Mouse (Mus musculus): Measurements from ENCODE around the gene Ankrd45. TPM values are rescaled to one million over a fixed set of nuclear protein-coding genes. Genes with fewer than 3 reads are reported as not detected.

The Ankrd45 gene
- polyA plus RNA-seq (2015; fragmentation: Nextera tagmentation; extraction: Ambion mirVana), result 0.70 and 0.81 TPM in 2 replicates

DNA sequence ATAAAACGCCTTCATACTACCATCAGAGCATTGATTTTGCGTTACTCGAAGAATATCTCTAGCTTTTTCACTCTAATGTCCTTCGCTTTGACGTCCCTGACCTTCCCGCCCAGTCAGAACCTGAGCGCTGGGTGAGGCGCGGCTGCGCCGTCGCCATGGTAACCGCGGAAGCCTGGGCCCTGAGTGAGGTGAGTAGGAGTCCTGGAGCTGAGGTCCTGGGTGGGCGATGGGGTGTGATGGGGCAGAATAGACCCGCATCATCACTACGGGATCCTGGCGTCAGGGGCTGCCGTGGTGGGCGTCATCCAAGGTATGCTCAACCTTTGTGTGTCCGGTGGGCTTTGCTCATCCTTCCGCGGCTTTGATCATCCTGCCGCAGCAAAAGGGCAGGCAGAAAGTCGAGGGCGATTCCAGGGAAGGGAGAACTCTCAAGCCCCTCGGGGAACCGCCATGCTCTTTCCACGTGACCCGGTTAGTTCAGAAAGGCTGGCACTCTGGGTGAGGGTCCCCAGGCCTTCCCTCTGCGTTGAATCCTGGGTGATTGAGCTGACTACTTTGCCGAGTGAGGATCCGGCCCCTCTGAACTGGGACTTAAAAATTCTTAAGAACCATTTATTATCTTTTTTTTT is at the start of gene Ankrd45:
TSS of gene Ankrd45 (plus strand) at position 161 of the 629 bp plus-strand sequence.
- H3K9ac ChIP-seq (ENCODE audit: low read depth, low read length), result peak within 1 kb of the TSS; percentile 49
- peak within 1 kb of the TSS; percentile 47 for H3K4me3 ChIP-seq (ENCODE audit: low read length)
- peaks cover 5% of the 10 kb centered on the region for H3K4me1 ChIP-seq (ENCODE audit: control insufficient read depth, insufficient read depth, low read length)
- no peaks in the 10 kb centered on the region for H3K27me3 ChIP-seq (replicated peaks; ENCODE audit: control insufficient read depth, insufficient read depth, low read length)
- 7% methylated on average over 33 of the region's 33 CpGs for WGBS
- no peaks in the 10 kb centered on the region for H3K36me3 ChIP-seq (ENCODE audit: control insufficient read depth, insufficient read depth, low read length)
- peak; percentile 89 for ATAC-seq
- peak within 1 kb of the TSS; percentile 83 for H3K4me2 ChIP-seq (ENCODE audit: low read depth, low read length)
- H3K9me3 ChIP-seq (ENCODE audit: control insufficient read depth, low read length), result no peaks in the 10 kb centered on the region
- H3K27ac ChIP-seq (ENCODE audit: low read length), result no peak within 1 kb of the TSS

DNA sequence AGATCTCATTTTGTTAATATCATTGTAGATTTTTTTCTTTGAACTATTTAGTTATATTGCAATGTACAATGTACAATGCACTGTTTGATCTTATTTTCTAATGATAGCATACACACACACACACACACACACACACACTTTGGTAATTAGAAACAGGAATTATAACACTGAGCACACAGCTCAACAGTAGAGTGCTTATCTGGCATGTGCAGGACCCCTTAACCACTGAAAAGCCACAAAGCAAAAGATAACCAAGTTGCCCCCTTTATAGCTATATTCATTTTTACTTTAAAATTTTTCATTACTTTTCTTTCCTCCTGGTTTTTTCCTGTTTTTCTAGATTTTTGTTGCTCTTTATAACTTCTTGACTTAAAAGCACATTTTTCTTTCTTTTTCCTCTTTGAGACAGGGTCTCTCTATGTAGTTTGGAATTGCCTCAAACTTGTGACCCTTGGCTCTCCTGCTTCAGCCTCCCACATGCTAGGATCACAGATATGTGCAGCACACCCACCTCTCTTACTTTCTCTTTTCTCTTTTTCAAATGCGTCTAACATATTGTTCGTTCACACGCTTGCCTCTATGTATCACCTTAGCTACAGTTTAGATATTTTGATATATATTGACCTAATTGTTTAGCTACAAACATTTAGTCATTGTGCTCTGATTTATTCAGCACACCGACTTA is 42.6 kb upstream of the Ankrd45 start:
- H3K36me3 ChIP-seq (ENCODE audit: control insufficient read depth, insufficient read depth, low read length), result 0 out of 2 replicates have a peak, but pooled peaks cover 5% of the 10 kb centered on the region
- H3K9ac ChIP-seq (ENCODE audit: low read depth, low read length), result no peak overlapping the region
- no peaks in the 10 kb centered on the region for H3K4me1 ChIP-seq (ENCODE audit: control insufficient read depth, insufficient read depth, low read length)
- no peak for ATAC-seq
- H3K9me3 ChIP-seq (ENCODE audit: control insufficient read depth, low read length), result no peaks in the 10 kb centered on the region
- H3K4me2 ChIP-seq (ENCODE audit: low read depth, low read length), result no peak overlapping the region
- no peak overlapping the region for H3K27ac ChIP-seq (ENCODE audit: low read length)
- H3K27me3 ChIP-seq (replicated peaks; ENCODE audit: control insufficient read depth, insufficient read depth, low read length), result no peaks in the 10 kb centered on the region
- 92% methylated on average over 4 of the region's 4 CpGs for WGBS
- no peak overlapping the region for H3K4me3 ChIP-seq (ENCODE audit: low read length)

DNA sequence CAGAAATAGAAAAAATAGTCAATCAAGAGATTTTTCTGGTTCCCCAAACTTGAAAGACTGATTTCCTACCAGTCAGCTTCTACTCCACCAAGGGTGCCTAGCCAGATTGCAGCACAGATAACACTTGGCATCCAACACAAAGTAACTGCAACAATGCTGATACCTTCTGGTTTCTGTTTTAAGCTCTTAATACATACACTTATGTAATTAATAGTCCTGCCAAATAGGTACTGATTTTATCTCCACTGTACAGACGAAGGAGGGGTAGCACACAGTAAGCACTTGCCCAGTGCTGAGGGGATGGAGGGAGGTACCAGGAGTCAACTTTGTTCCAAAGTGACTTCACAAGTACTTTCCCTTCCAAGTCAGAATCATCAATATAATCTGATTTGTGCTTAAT is 38.6 kb upstream of the Ankrd45 start:
- Histone ChIP-seq H3K9ac (ENCODE audit: low read depth, low read length) (no peak overlapping the region), H3K4me3 (ENCODE audit: low read length) (no peak overlapping the region), H3K27me3 (replicated peaks; ENCODE audit: control insufficient read depth, insufficient read depth, low read length) (no peaks in the 10 kb centered on the region), H3K9me3 (ENCODE audit: control insufficient read depth, low read length) (no peaks in the 10 kb centered on the region), H3K4me2 (ENCODE audit: low read depth, low read length) (no peak overlapping the region), H3K27ac (ENCODE audit: low read length) (no peak overlapping the region), H3K4me1 (ENCODE audit: control insufficient read depth, insufficient read depth, low read length) (no peaks in the 10 kb centered on the region), H3K36me3 (ENCODE audit: control insufficient read depth, insufficient read depth, low read length) (0 out of 2 replicates have a peak, but pooled peaks cover 5% of the 10 kb centered on the region)
- 73% methylated on average over 1 of the region's 1 CpGs for WGBS
- no peak for ATAC-seq

DNA sequence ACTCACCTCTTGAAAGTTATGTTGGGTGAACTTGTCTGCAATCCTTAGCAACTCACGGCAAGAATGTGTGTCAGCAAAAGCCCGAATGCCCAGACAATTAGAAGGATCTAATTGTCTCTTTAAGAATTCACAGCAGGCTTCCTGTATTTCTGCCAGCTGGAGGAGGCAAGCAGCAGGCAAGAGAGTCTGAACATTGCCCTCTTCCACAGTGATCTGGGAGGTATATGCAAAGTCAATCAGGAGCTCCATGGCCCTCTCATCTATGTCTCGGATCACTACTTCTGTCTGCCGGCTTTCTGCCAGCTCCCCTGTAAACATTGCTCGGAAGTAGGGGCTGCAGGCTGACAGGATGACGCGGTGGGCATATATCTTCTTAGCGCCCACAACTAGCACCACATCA is 33.3 kb upstream of the Ankrd45 start:
- Histone ChIP-seq H3K4me2 (ENCODE audit: low read depth, low read length) (no peak overlapping the region), H3K4me1 (ENCODE audit: control insufficient read depth, insufficient read depth, low read length) (no peaks in the 10 kb centered on the region), H3K4me3 (ENCODE audit: low read length) (no peak overlapping the region), H3K36me3 (ENCODE audit: control insufficient read depth, insufficient read depth, low read length) (no peaks in the 10 kb centered on the region), H3K27ac (ENCODE audit: low read length) (no peak overlapping the region), H3K27me3 (replicated peaks; ENCODE audit: control insufficient read depth, insufficient read depth, low read length) (no peaks in the 10 kb centered on the region), H3K9ac (ENCODE audit: low read depth, low read length) (no peak overlapping the region), H3K9me3 (ENCODE audit: control insufficient read depth, low read length) (no peaks in the 10 kb centered on the region)
- ATAC-seq, result no peak
- WGBS, result 77% methylated on average over 8 of the region's 8 CpGs

DNA sequence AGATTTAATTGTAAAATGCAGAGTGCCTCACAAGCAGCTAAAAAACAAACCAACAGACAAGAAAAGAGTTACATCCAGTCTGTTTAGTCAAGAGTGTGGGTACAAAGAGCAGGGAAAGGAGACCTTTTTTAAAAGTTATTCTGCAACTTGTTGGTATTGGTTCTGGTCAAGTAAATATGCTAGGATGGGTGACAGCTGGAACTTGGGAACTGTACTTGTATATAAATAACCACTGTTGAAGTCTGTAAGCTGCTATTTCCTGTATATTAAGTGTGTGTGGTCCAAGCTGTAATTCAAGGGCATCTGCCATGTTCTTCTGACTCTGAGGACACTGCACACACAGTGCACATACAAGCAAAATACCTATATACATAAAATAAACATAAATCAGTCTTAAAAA is 27.9 kb upstream of the Ankrd45 start:
- Histone ChIP-seq H3K4me3 (ENCODE audit: low read length) (no peak overlapping the region), H3K9me3 (ENCODE audit: control insufficient read depth, low read length) (no peaks in the 10 kb centered on the region), H3K27me3 (replicated peaks; ENCODE audit: control insufficient read depth, insufficient read depth, low read length) (no peaks in the 10 kb centered on the region), H3K4me1 (ENCODE audit: control insufficient read depth, insufficient read depth, low read length) (0 out of 2 replicates have a peak, but pooled peaks cover 2% of the 10 kb centered on the region), H3K9ac (ENCODE audit: low read depth, low read length) (no peak overlapping the region), H3K4me2 (ENCODE audit: low read depth, low read length) (no peak overlapping the region), H3K36me3 (ENCODE audit: control insufficient read depth, insufficient read depth, low read length) (no peaks in the 10 kb centered on the region), H3K27ac (ENCODE audit: low read length) (no peak overlapping the region)
- ATAC-seq, result peak; percentile 42; the same call in 1 of the 2 replicates

DNA sequence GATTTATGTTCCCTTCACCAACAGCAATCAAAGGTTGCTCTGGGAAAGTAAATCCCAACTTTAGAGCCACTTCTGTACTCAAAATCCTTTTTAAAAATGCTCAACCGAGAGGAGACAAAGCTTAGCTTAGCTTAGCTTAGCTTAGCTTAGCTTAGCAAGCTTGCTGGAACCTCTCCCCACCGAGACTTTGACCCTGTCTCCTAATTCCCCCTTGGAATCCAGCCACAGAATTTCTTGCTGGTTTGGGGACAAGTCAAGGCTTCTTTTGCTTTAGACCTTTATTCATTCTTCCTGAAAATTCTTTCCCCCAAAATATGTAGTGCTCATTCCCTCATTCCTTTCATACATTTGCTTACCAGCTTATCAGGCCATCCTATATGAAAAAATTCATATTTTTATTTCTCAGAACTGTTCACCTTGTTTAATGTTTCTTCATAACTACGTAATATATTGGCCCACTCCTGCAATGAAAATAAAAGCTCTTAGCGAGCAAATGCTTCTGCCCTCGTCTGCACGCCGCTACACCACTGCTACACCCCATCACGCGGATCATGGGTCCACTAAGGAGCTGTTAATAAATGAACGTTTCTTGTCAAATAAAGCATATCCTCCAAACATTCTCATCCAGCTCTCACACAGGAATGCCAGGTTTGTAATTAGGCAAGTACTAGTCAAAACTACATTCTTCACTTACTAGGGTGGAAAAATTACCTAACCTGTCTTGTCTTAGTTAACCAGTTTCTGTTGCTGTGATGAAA is 19.7 kb upstream of the Ankrd45 start:
- ATAC-seq, result no peak
- Histone ChIP-seq H3K4me3 (ENCODE audit: low read length) (no peak overlapping the region), H3K9me3 (ENCODE audit: control insufficient read depth, low read length) (no peaks in the 10 kb centered on the region), H3K36me3 (ENCODE audit: control insufficient read depth, insufficient read depth, low read length) (no peaks in the 10 kb centered on the region), H3K9ac (ENCODE audit: low read depth, low read length) (no peak overlapping the region), H3K4me2 (ENCODE audit: low read depth, low read length) (no peak overlapping the region), H3K4me1 (ENCODE audit: control insufficient read depth, insufficient read depth, low read length) (no peaks in the 10 kb centered on the region), H3K27me3 (replicated peaks; ENCODE audit: control insufficient read depth, insufficient read depth, low read length) (no peaks in the 10 kb centered on the region), H3K27ac (ENCODE audit: low read length) (no peak overlapping the region)
- 91% methylated on average over 10 of the region's 10 CpGs for WGBS

DNA sequence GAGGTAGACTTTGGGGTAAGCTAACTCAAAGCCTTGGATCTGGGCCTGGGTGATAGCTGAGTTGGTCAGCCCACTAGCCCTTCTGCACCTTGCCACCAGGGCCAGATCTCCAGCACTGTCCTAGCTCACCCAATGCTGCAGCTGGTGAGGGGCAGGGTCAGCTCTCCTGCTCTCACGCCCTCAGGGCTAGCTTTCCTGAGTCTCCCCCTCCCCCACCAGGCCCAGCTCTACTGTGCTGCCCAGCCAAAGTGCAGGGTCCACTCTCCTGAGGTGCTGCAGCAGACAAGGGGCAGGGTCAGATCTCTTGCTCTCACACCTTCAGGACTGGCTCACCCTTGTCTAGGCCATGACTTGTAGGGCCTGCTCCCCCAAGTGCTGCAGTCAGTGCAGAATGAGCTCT is 16.0 kb upstream of the Ankrd45 start:
- Histone ChIP-seq H3K9ac (ENCODE audit: low read depth, low read length) (no peak overlapping the region), H3K4me1 (ENCODE audit: control insufficient read depth, insufficient read depth, low read length) (peaks cover 5% of the 10 kb centered on the region; the same call in 1 of the 2 replicates), H3K9me3 (ENCODE audit: control insufficient read depth, low read length) (no peaks in the 10 kb centered on the region), H3K4me3 (ENCODE audit: low read length) (no peak overlapping the region), H3K4me2 (ENCODE audit: low read depth, low read length) (no peak overlapping the region), H3K27ac (ENCODE audit: low read length) (no peak overlapping the region), H3K27me3 (replicated peaks; ENCODE audit: control insufficient read depth, insufficient read depth, low read length) (no peaks in the 10 kb centered on the region), H3K36me3 (ENCODE audit: control insufficient read depth, insufficient read depth, low read length) (no peaks in the 10 kb centered on the region)
- 67% methylated on average over 1 of the region's 1 CpGs for WGBS
- ATAC-seq, result no peak

DNA sequence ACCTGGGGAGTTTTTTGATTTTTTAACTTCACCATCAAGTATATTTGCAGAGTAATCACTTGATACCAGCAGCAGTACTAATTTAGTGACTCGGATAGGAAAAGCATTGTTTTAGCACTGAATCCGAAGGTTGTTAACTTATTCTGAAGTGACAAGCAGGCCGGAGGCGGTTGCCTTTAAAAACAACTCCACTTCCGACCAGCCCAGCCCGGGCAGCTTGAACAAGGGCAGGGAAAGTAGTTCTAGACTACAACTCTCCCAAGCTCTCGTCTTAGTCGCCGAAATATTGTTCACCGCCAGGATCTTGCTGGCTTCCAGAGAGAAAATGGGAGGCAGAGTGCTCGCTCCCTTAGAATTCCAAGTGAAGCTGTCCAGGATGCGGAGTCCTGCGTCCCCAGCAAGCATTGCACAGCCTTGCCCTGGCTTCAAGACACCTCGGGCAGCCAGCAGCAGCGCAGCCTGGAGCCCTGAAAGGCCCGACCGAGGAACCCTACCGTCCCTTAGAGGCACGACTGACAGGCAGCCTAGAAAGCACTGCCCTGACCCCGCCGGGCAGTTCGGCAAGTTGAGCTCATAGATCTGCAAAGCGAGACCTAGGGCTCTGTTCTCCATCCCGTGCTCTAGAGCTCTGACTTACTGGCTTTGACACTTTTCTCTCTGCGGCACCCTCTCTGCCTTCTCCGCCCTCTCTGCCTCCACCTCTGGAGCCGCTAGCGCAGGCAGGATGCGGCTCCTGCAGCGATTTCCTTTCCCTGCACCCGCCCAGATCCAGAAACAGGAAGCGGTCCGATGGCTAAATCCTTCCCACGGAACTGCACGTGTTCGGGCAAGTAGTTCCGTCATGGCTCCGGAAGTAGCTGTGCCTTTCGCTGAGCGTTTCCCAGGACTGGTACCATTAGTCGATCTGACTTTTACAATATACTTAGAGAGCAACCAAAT is 11.5 kb upstream of the Ankrd45 start, which contains the start of gene Klhl20:
TSS of gene Klhl20 (minus strand) at position 786 of the 939 bp plus-strand sequence.
- Histone ChIP-seq H3K4me3 (ENCODE audit: low read length) (peak within 1 kb of the TSS; percentile 90), H3K27ac (ENCODE audit: low read length) (peak within 1 kb of the TSS; percentile 90), H3K9me3 (ENCODE audit: control insufficient read depth, low read length) (no peaks in the 10 kb centered on the region), H3K36me3 (ENCODE audit: control insufficient read depth, insufficient read depth, low read length) (no peaks in the 10 kb centered on the region), H3K27me3 (replicated peaks; ENCODE audit: control insufficient read depth, insufficient read depth, low read length) (no peaks in the 10 kb centered on the region), H3K4me1 (ENCODE audit: control insufficient read depth, insufficient read depth, low read length) (peaks cover 5% of the 10 kb centered on the region; the same call in 1 of the 2 replicates), H3K9ac (ENCODE audit: low read depth, low read length) (peak within 1 kb of the TSS; percentile 89), H3K4me2 (ENCODE audit: low read depth, low read length) (peak within 1 kb of the TSS; percentile 72)
- ATAC-seq, result peak; percentile 97
- 1% methylated on average over 41 of the region's 41 CpGs for WGBS

Measured in intestine, embryonic 16.5 days (tissue).